Mouse (Mus musculus): ENCODE measurements around the gene Capn11. TPM values are rescaled to one million over a fixed set of nuclear protein-coding genes. Genes with fewer than 3 reads are reported as not detected.
A peak's percentile ranks its signal among the peaks of the same experiment; 100 is the strongest.

The Capn11 gene
- polyA plus RNA-seq, 1 experiment = 28.4 TPM

- Histone ChIP-seq H3K27ac (ENCODE audit: control insufficient read depth, insufficient read depth, low read depth, low read length) (no peak overlapping the region), H3K27me3 (ENCODE audit: control insufficient read depth, insufficient read depth, low read length) (no peaks in the 10 kb centered on the region), H3K36me3 (ENCODE audit: control insufficient read depth, insufficient read depth, low read length) (no peaks in the 10 kb centered on the region), H3K4me3 (ENCODE audit: control insufficient read depth, low read depth, low read length) (no peak overlapping the region), H3K4me1 (ENCODE audit: control insufficient read depth, insufficient read depth, low read length) (peaks cover 20% of the 10 kb centered on the region)
- no peak for TF ChIP-seq POLR2A (IDR thresholded peaks at IDR 0.05; ENCODE audit: control insufficient read depth, low read depth, low read length)
- no peak for TF ChIP-seq CTCF (IDR thresholded peaks at IDR 0.05; ENCODE audit: control insufficient read depth, insufficient read depth, insufficient replicate concordance, low read depth, low read length)
Observed at GRCm38 (mm10) chr17:45682843-45683242, 23.7 kb upstream of the Capn11 start.

- Histone ChIP-seq H3K27ac (ENCODE audit: control insufficient read depth, insufficient read depth, low read depth, low read length) (no peak overlapping the region), H3K27me3 (ENCODE audit: control insufficient read depth, insufficient read depth, low read length) (no peaks in the 10 kb centered on the region), H3K4me3 (ENCODE audit: control insufficient read depth, low read depth, low read length) (no peak overlapping the region), H3K36me3 (ENCODE audit: control insufficient read depth, insufficient read depth, low read length) (no peaks in the 10 kb centered on the region), H3K4me1 (ENCODE audit: control insufficient read depth, insufficient read depth, low read length) (peaks cover 15% of the 10 kb centered on the region)
- TF ChIP-seq CTCF (IDR thresholded peaks at IDR 0.05; ENCODE audit: control insufficient read depth, insufficient read depth, insufficient replicate concordance, low read depth, low read length) = peak; percentile 63; the same call in 1 of the 2 replicates
- no peak for TF ChIP-seq POLR2A (IDR thresholded peaks at IDR 0.05; ENCODE audit: control insufficient read depth, low read depth, low read length)
Observed at GRCm38 (mm10) chr17:45681588-45681987, 22.5 kb upstream of the Capn11 start.

- Histone ChIP-seq H3K27me3 (ENCODE audit: control insufficient read depth, insufficient read depth, low read length) (no peaks in the 10 kb centered on the region), H3K27ac (ENCODE audit: control insufficient read depth, insufficient read depth, low read depth, low read length) (no peak overlapping the region), H3K4me1 (ENCODE audit: control insufficient read depth, insufficient read depth, low read length) (peaks cover 8% of the 10 kb centered on the region; the same call in 1 of the 2 replicates), H3K36me3 (ENCODE audit: control insufficient read depth, insufficient read depth, low read length) (no peaks in the 10 kb centered on the region), H3K4me3 (ENCODE audit: control insufficient read depth, low read depth, low read length) (no peak overlapping the region)
- TF ChIP-seq CTCF (IDR thresholded peaks at IDR 0.05; ENCODE audit: control insufficient read depth, insufficient read depth, insufficient replicate concordance, low read depth, low read length) (no peak), POLR2A (IDR thresholded peaks at IDR 0.05; ENCODE audit: control insufficient read depth, low read depth, low read length) (no peak)
Observed at GRCm38 (mm10) chr17:45680391-45680980, 21.4 kb upstream of the Capn11 start.

- no peaks in the 10 kb centered on the region for H3K27me3 ChIP-seq (ENCODE audit: control insufficient read depth, insufficient read depth, low read length)
- TF ChIP-seq CTCF (IDR thresholded peaks at IDR 0.05; ENCODE audit: control insufficient read depth, insufficient read depth, insufficient replicate concordance, low read depth, low read length) (peak; percentile 76), POLR2A (IDR thresholded peaks at IDR 0.05; ENCODE audit: control insufficient read depth, low read depth, low read length) (no peak)
- no peak overlapping the region for H3K27ac ChIP-seq (ENCODE audit: control insufficient read depth, insufficient read depth, low read depth, low read length)
- H3K4me3 ChIP-seq (ENCODE audit: control insufficient read depth, low read depth, low read length) = no peak overlapping the region
- no peaks in the 10 kb centered on the region for H3K36me3 ChIP-seq (ENCODE audit: control insufficient read depth, insufficient read depth, low read length)
- H3K4me1 ChIP-seq (ENCODE audit: control insufficient read depth, insufficient read depth, low read length) = peaks cover 3% of the 10 kb centered on the region; the same call in 1 of the 2 replicates
Observed at GRCm38 (mm10) chr17:45678106-45678505, 19.0 kb upstream of the Capn11 start.

- no peak for TF ChIP-seq CTCF (IDR thresholded peaks at IDR 0.05; ENCODE audit: control insufficient read depth, insufficient read depth, insufficient replicate concordance, low read depth, low read length)
- TF ChIP-seq POLR2A (IDR thresholded peaks at IDR 0.05; ENCODE audit: control insufficient read depth, low read depth, low read length) = no peak
- no peaks in the 10 kb centered on the region for H3K36me3 ChIP-seq (ENCODE audit: control insufficient read depth, insufficient read depth, low read length)
- H3K4me3 ChIP-seq (ENCODE audit: control insufficient read depth, low read depth, low read length) = no peak overlapping the region
- H3K27ac ChIP-seq (ENCODE audit: control insufficient read depth, insufficient read depth, low read depth, low read length) = no peak overlapping the region
- no peaks in the 10 kb centered on the region for H3K27me3 ChIP-seq (ENCODE audit: control insufficient read depth, insufficient read depth, low read length)
- H3K4me1 ChIP-seq (ENCODE audit: control insufficient read depth, insufficient read depth, low read length) = no peaks in the 10 kb centered on the region
Observed at GRCm38 (mm10) chr17:45672598-45672997, 13.5 kb upstream of the Capn11 start.

GRCm38 (mm10) chr17:45671821-45672220 lies 12.7 kb upstream of the Capn11 start:
- Histone ChIP-seq H3K4me1 (ENCODE audit: control insufficient read depth, insufficient read depth, low read length) (no peaks in the 10 kb centered on the region), H3K36me3 (ENCODE audit: control insufficient read depth, insufficient read depth, low read length) (no peaks in the 10 kb centered on the region)
- TF ChIP-seq CTCF (IDR thresholded peaks at IDR 0.05; ENCODE audit: control insufficient read depth, insufficient read depth, insufficient replicate concordance, low read depth, low read length) (no peak), POLR2A (IDR thresholded peaks at IDR 0.05; ENCODE audit: control insufficient read depth, low read depth, low read length) (no peak)

GRCm38 (mm10) chr17:45667986-45668385 lies 8.9 kb upstream of the Capn11 start:
- Histone ChIP-seq H3K27me3 (ENCODE audit: control insufficient read depth, insufficient read depth, low read length) (no peaks in the 10 kb centered on the region), H3K4me1 (ENCODE audit: control insufficient read depth, insufficient read depth, low read length) (peaks cover 6% of the 10 kb centered on the region), H3K36me3 (ENCODE audit: control insufficient read depth, insufficient read depth, low read length) (no peaks in the 10 kb centered on the region), H3K27ac (ENCODE audit: control insufficient read depth, insufficient read depth, low read depth, low read length) (no peak overlapping the region), H3K4me3 (ENCODE audit: control insufficient read depth, low read depth, low read length) (no peak overlapping the region)
- TF ChIP-seq POLR2A (IDR thresholded peaks at IDR 0.05; ENCODE audit: control insufficient read depth, low read depth, low read length) = no peak
- no peak for TF ChIP-seq CTCF (IDR thresholded peaks at IDR 0.05; ENCODE audit: control insufficient read depth, insufficient read depth, insufficient replicate concordance, low read depth, low read length)

More at GRCm38 (mm10) chr17:45671821-45672220, 12.7 kb upstream of the Capn11 start:
- Histone ChIP-seq H3K27me3 (ENCODE audit: control insufficient read depth, insufficient read depth, low read length) (no peaks in the 10 kb centered on the region), H3K27ac (ENCODE audit: control insufficient read depth, insufficient read depth, low read depth, low read length) (no peak overlapping the region), H3K4me3 (ENCODE audit: control insufficient read depth, low read depth, low read length) (no peak overlapping the region)
